Mouse (Mus musculus) cortical plate, adult 2 months (tissue): ENCODE results near the gene Tle4.

ENCODE experiments used
- CTCF ChIP-seq: fragments of 200-500 bp; IDR thresholded peaks from 2 replicates; pipeline ENCODE4 v1.5.1; 2011; ENCODE audit warnings: mild to moderate bottlenecking, control low read depth, low read length; ENCODE audit not compliant: insufficient read depth; ENCODE audit errors: extremely low read depth
- POLR2A ChIP-seq: fragments of 200-500 bp; IDR thresholded peaks from 2 replicates; pipeline ENCODE4 v1.6.1; 2011; ENCODE audit warnings: mild to moderate bottlenecking, low read length, control low read depth; ENCODE audit not compliant: insufficient read depth; ENCODE audit errors: extremely low read depth

- TF ChIP-seq POLR2A (no peak), CTCF (no peak)
Observed at GRCm38 (mm10) chr19:14499835-14500425, 97.9 kb downstream of the Tle4 start.
